Mouse (Mus musculus): Measurements from ENCODE around the gene Chrdl1. TPM values are rescaled to one million over a fixed set of nuclear protein-coding genes. Genes with fewer than 3 reads are reported as not detected.

Chrdl1 gene
- total and polyA plus RNA-seq, 2 experiments = 0.11 to 0.18 TPM

- no peaks in the 10 kb centered on the region for H3K4me1 ChIP-seq (ENCODE audit: control insufficient read depth, insufficient read depth, low read length)
- WGBS = 54% methylated on average over 5 of the region's 5 CpGs
- H3K9ac ChIP-seq (ENCODE audit: low read depth, low read length) = no peak overlapping the region
- no peaks in the 10 kb centered on the region for H3K36me3 ChIP-seq (ENCODE audit: control insufficient read depth, insufficient read depth, low read length)
- no peak overlapping the region for H3K4me3 ChIP-seq (ENCODE audit: insufficient read depth, low read depth, low read length)
- no peak for DNase-seq (ENCODE audit: extremely low read depth, low read depth, low spot score)
- TF ChIP-seq POLR2A (IDR thresholded peaks at IDR 0.05; ENCODE audit: extremely low read depth, insufficient read depth, low read length) (no peak), CTCF (IDR thresholded peaks at IDR 0.05; ENCODE audit: low read depth, low read length) (no peak)
- H3K27ac ChIP-seq (replicated peaks; ENCODE audit: insufficient read depth, low read depth, low read length) = no peak overlapping the region
- H3K79me2 ChIP-seq (ENCODE audit: control insufficient read depth, insufficient read depth, low read length) = no peaks in the 10 kb centered on the region
- no peaks in the 10 kb centered on the region for H3K27me3 ChIP-seq (ENCODE audit: control insufficient read depth, insufficient read depth, low read length)
Observed at GRCm38 (mm10) chrX:143344509-143345495, 49.3 kb downstream of the Chrdl1 start.

- no peak for DNase-seq (ENCODE audit: extremely low read depth, low read depth, low spot score)
- H3K9ac ChIP-seq (ENCODE audit: low read depth, low read length) = no peak overlapping the region
Observed at GRCm38 (mm10) chrX:143338156-143338555, 55.9 kb downstream of the Chrdl1 start.

GRCm38 (mm10) chrX:143337561-143337960 lies 56.5 kb downstream of the Chrdl1 start:
- DNase-seq (ENCODE audit: extremely low read depth, low read depth, low spot score) = no peak
- Histone ChIP-seq H3K4me3 (ENCODE audit: insufficient read depth, low read depth, low read length) (no peak overlapping the region), H3K9ac (ENCODE audit: low read depth, low read length) (no peak overlapping the region), H3K27me3 (ENCODE audit: control insufficient read depth, insufficient read depth, low read length) (no peaks in the 10 kb centered on the region), H3K79me2 (ENCODE audit: control insufficient read depth, insufficient read depth, low read length) (no peaks in the 10 kb centered on the region), H3K27ac (replicated peaks; ENCODE audit: insufficient read depth, low read depth, low read length) (no peak overlapping the region), H3K36me3 (ENCODE audit: control insufficient read depth, insufficient read depth, low read length) (no peaks in the 10 kb centered on the region), H3K4me1 (ENCODE audit: control insufficient read depth, insufficient read depth, low read length) (no peaks in the 10 kb centered on the region)
- no peak for TF ChIP-seq POLR2A (IDR thresholded peaks at IDR 0.05; ENCODE audit: extremely low read depth, insufficient read depth, low read length)
- no peak for TF ChIP-seq CTCF (IDR thresholded peaks at IDR 0.05; ENCODE audit: low read depth, low read length)
- 70% methylated on average over 3 of the region's 3 CpGs for WGBS

More at GRCm38 (mm10) chrX:143338156-143338555, 55.9 kb downstream of the Chrdl1 start:
- no peaks in the 10 kb centered on the region for H3K36me3 ChIP-seq (ENCODE audit: control insufficient read depth, insufficient read depth, low read length)
- H3K4me3 ChIP-seq (ENCODE audit: insufficient read depth, low read depth, low read length) = no peak overlapping the region
- no peaks in the 10 kb centered on the region for H3K4me1 ChIP-seq (ENCODE audit: control insufficient read depth, insufficient read depth, low read length)
- WGBS = 76% methylated on average over 4 of the region's 4 CpGs
- no peaks in the 10 kb centered on the region for H3K79me2 ChIP-seq (ENCODE audit: control insufficient read depth, insufficient read depth, low read length)
- H3K27ac ChIP-seq (replicated peaks; ENCODE audit: insufficient read depth, low read depth, low read length) = no peak overlapping the region
- H3K27me3 ChIP-seq (ENCODE audit: control insufficient read depth, insufficient read depth, low read length) = no peaks in the 10 kb centered on the region
- no peak for TF ChIP-seq CTCF (IDR thresholded peaks at IDR 0.05; ENCODE audit: low read depth, low read length)
- no peak for TF ChIP-seq POLR2A (IDR thresholded peaks at IDR 0.05; ENCODE audit: extremely low read depth, insufficient read depth, low read length)

GRCm38 (mm10) chrX:143336661-143337060 lies 57.4 kb downstream of the Chrdl1 start:
- 92% methylated on average over 4 of the region's 4 CpGs for WGBS
- no peak for TF ChIP-seq CTCF (IDR thresholded peaks at IDR 0.05; ENCODE audit: low read depth, low read length)
- TF ChIP-seq POLR2A (IDR thresholded peaks at IDR 0.05; ENCODE audit: extremely low read depth, insufficient read depth, low read length) = no peak
- no peaks in the 10 kb centered on the region for H3K4me1 ChIP-seq (ENCODE audit: control insufficient read depth, insufficient read depth, low read length)

GRCm38 (mm10) chrX:143335846-143336245 lies 58.2 kb downstream of the Chrdl1 start:
- 59% methylated on average over 5 of the region's 5 CpGs for WGBS
- Histone ChIP-seq H3K4me3 (ENCODE audit: insufficient read depth, low read depth, low read length) (no peak overlapping the region), H3K27me3 (ENCODE audit: control insufficient read depth, insufficient read depth, low read length) (no peaks in the 10 kb centered on the region), H3K27ac (replicated peaks; ENCODE audit: insufficient read depth, low read depth, low read length) (no peak overlapping the region), H3K79me2 (ENCODE audit: control insufficient read depth, insufficient read depth, low read length) (no peaks in the 10 kb centered on the region), H3K9ac (ENCODE audit: low read depth, low read length) (no peak overlapping the region), H3K4me1 (ENCODE audit: control insufficient read depth, insufficient read depth, low read length) (no peaks in the 10 kb centered on the region), H3K36me3 (ENCODE audit: control insufficient read depth, insufficient read depth, low read length) (no peaks in the 10 kb centered on the region)
- no peak for DNase-seq (ENCODE audit: extremely low read depth, low read depth, low spot score)
- TF ChIP-seq POLR2A (IDR thresholded peaks at IDR 0.05; ENCODE audit: extremely low read depth, insufficient read depth, low read length) (no peak), CTCF (IDR thresholded peaks at IDR 0.05; ENCODE audit: low read depth, low read length) (no peak)

More at GRCm38 (mm10) chrX:143336661-143337060, 57.4 kb downstream of the Chrdl1 start:
- Histone ChIP-seq H3K36me3 (ENCODE audit: control insufficient read depth, insufficient read depth, low read length) (no peaks in the 10 kb centered on the region), H3K4me3 (ENCODE audit: insufficient read depth, low read depth, low read length) (no peak overlapping the region), H3K27ac (replicated peaks; ENCODE audit: insufficient read depth, low read depth, low read length) (no peak overlapping the region), H3K9ac (ENCODE audit: low read depth, low read length) (no peak overlapping the region), H3K79me2 (ENCODE audit: control insufficient read depth, insufficient read depth, low read length) (no peaks in the 10 kb centered on the region), H3K27me3 (ENCODE audit: control insufficient read depth, insufficient read depth, low read length) (no peaks in the 10 kb centered on the region)
- no peak for DNase-seq (ENCODE audit: extremely low read depth, low read depth, low spot score)

- no peaks in the 10 kb centered on the region for H3K4me1 ChIP-seq (ENCODE audit: control insufficient read depth, insufficient read depth, low read length)
- no peak overlapping the region for H3K4me3 ChIP-seq (ENCODE audit: insufficient read depth, low read depth, low read length)
- TF ChIP-seq CTCF (IDR thresholded peaks at IDR 0.05; ENCODE audit: low read depth, low read length) (no peak), POLR2A (IDR thresholded peaks at IDR 0.05; ENCODE audit: extremely low read depth, insufficient read depth, low read length) (no peak)
- no peaks in the 10 kb centered on the region for H3K36me3 ChIP-seq (ENCODE audit: control insufficient read depth, insufficient read depth, low read length)
- no peaks in the 10 kb centered on the region for H3K27me3 ChIP-seq (ENCODE audit: control insufficient read depth, insufficient read depth, low read length)
- no peaks in the 10 kb centered on the region for H3K79me2 ChIP-seq (ENCODE audit: control insufficient read depth, insufficient read depth, low read length)
- no peak overlapping the region for H3K27ac ChIP-seq (replicated peaks; ENCODE audit: insufficient read depth, low read depth, low read length)
- DNase-seq (ENCODE audit: extremely low read depth, low read depth, low spot score) = no peak
- no peak overlapping the region for H3K9ac ChIP-seq (ENCODE audit: low read depth, low read length)
- WGBS = 77% methylated on average over 3 of the region's 3 CpGs
Observed at GRCm38 (mm10) chrX:143313166-143313565, 80.9 kb downstream of the Chrdl1 start.
